Mouse (Mus musculus) thymus, adult 2 months (tissue): ENCODE data around the gene Dusp10.

Experiments used
- CTCF ChIP-seq: fragments of 200-500 bp; IDR thresholded peaks from 2 replicates; pipeline ENCODE4 v1.5.1; 2012; ENCODE audit warnings: mild to moderate bottlenecking, control low read depth, low read length, moderate library complexity, borderline replicate concordance; ENCODE audit not compliant: control insufficient read depth, poor library complexity, insufficient read depth; ENCODE audit errors: extremely low read depth
- POLR2A ChIP-seq: fragments of 200-500 bp; IDR thresholded peaks from 2 replicates; pipeline ENCODE4 v1.6.1; 2012; ENCODE audit warnings: mild to moderate bottlenecking, low read length, control low read depth, moderate library complexity; ENCODE audit not compliant: control insufficient read depth, poor library complexity, insufficient read depth; ENCODE audit errors: extremely low read depth

DNA sequence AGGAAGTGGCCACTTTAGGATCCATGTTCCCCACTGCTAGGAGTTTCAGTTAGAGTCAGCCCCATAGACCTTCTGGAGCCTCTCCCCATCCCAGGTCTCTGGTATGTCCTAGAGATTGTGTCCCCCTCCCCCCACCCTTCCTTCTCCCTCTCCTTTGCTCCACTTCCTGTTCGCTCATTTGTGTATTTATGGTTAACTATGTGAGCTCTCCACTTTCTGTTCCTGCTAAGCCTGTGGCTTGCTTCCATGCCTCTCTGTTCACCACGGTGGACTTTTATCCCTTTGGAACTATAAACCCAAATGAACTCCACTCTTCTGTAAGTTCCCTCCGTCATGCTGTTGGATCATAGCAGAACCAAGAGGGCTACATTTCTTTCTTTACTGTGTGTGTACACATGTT, 13.9 kb downstream of the Dusp10 start:
- TF ChIP-seq POLR2A: no peak
- TF ChIP-seq CTCF: no peak
